Mouse (Mus musculus) retina, postnatal 1 day (tissue): ENCODE measurements around the gene Phospho1.
"Not testable (repeated sequence)": the region's sequence is repeated elsewhere in the genome, so short reads cannot be mapped to it uniquely, and the experiment has no call there.

ENCODE experiments used
- DNase-seq: peaks from one replicate; pipeline ENCODE4 v3.0.0-alpha.2; 2012

Phospho1 gene

GRCm38 (mm10) chr11:95869442-95869841, 45.1 kb downstream of the Phospho1 start:
- DNase-seq, result no peak

GRCm38 (mm10) chr11:95869918-95870470, 45.7 kb downstream of the Phospho1 start:
- DNase-seq, result no peak

- DNase-seq, result peak; percentile 28
Observed at GRCm38 (mm10) chr11:95875804-95876203, 51.5 kb downstream of the Phospho1 start.

- DNase-seq, result peak; percentile 82
Observed at GRCm38 (mm10) chr11:95876296-95876695, 52.0 kb downstream of the Phospho1 start.

- not testable (repeated sequence) for DNase-seq
Observed at GRCm38 (mm10) chr11:95879861-95880260, 55.6 kb downstream of the Phospho1 start.
